Mouse (Mus musculus): Measurements from ENCODE around the gene Dbh.

DNA sequence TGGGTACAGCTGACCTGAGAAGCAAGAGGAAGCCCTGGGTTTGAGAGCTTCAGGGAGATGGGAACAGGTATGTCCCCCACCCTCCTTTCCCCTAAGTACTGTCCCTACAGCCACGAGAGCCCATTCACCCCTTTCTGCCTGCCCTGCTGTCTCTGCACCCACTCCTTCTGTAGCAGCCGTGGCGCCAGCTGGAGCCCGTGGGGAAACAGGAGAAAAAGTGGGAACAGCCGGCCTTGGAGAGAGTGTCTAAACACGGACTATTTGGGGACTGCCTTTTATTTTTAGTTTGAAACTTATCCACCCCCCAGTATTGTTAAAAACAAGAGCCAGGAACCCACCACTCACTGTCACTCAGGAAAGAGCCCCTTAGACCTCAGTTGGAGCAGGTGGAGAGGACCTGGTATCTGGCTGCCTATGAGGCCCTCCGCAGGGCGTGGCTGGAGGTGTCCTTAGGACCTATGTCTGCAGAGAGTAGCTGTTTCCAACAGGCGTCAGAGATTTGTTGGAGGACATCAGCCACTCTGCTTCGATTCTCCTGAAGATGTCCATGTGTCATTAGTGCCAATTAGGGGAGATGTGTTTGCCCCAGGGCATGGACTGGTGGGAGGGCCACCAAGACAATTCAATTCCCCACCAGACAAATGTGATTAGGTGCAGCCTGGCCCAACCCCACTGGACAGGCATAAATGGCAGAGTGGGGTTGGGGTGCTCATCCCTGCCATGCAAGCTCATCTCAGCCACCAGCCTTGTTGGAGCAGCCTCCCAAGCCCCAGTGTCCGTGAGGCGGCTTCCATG lies at the start of gene Dbh:
- TF ChIP-seq CTCF (IDR thresholded peaks at IDR 0.05; ENCODE audit: borderline replicate concordance, insufficient read depth, low read length) (no peak), POLR2A (IDR thresholded peaks at IDR 0.05; ENCODE audit: low read depth, low read length) (no peak)
